9 mouse cellular contexts compared by ENCODE assay signal in the genomic region with DNA sequence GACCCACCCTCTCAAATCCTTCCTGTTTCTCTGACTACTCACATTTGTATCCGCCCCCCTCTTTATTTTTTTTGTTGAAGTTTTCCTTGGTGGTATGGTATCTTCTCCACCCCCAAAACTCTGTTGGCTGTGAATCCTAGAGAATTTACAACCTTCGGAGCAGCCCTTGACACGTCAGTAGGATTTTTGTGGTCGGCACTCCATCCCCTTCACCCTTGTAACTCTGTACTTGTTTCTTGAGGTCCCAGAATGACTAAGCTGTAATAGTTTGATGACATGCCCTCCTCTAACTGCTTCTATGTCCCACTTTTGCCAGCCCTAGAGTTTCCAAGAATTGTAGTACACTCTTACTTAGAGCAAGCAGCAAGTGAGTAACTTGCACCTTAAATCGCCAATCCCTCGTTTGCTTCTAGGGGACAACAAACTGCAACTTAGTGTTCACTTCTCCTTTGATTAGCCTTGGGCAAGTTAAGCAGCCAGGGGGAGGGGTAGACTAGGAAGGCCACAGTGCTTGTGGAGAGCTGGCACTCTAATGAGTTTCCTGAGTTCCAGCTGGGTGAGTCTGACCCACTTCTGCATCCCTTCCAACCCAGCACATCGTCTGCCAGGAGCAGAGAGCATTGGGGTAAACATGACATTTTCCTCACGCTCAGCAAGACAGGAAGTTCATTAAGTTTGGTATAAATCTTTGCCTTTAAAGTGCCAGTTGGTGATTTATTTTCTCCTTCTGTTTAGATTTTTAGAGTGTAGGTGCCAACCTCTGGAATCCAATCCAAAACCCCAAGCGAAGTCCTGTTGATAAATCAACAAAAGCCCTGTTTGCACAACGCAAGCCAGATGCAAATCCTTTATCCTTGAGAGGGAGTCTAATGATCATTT.
DNase-seq lines count a peak whose midpoint lies in the region; ATAC-seq lines count a peak whose summit lies in the region.
"Had no signal": no experiment of that assay in that cellular context is flagged by ENCODE, and none has a peak within 500 bp of the region (broad histone marks: within the 10 kb centered on the region; RNA-seq: fewer than 3 reads in every experiment).

No protein-coding gene starts in this region.

- no peaks in the 10 kb centered on the region for H3K36me3 ChIP-seq in forebrain, embryonic 15.5 days
- no peaks in the 10 kb centered on the region for H3K36me3 ChIP-seq in forebrain, embryonic 10.5 days (replicated peaks)
- no peaks in the 10 kb centered on the region for H3K36me3 ChIP-seq in kidney, embryonic 15.5 days
- H3K36me3 ChIP-seq in lung, embryonic 15.5 days: no peaks in the 10 kb centered on the region
- H3K36me3 ChIP-seq in midbrain, embryonic 15.5 days (replicated peaks): no peaks in the 10 kb centered on the region
- H3K36me3 ChIP-seq in liver, embryonic 12.5 days: no peaks in the 10 kb centered on the region
- H3K36me3 ChIP-seq: limb, embryonic 15.5 days had no signal

- peak; percentile 57; the same call in 1 of the 2 replicates for ATAC-seq in forebrain, embryonic 15.5 days (replicated peaks)
- ATAC-seq in kidney, embryonic 15.5 days (replicated peaks; ENCODE audit: low FRiP score): peak; percentile 96
- ATAC-seq in lung, embryonic 15.5 days (ENCODE audit: borderline replicate concordance, extremely low read depth, low FRiP score, low TSS enrichment): no peak
- no peak for ATAC-seq in midbrain, embryonic 15.5 days (replicated peaks)
- no peak for ATAC-seq in liver, embryonic 12.5 days

- no peak overlapping the region for H3K4me3 ChIP-seq in forebrain, embryonic 15.5 days
- H3K4me3 ChIP-seq in forebrain, embryonic 10.5 days: no peak overlapping the region
- no peak overlapping the region for H3K4me3 ChIP-seq in kidney, embryonic 15.5 days (replicated peaks)
- H3K4me3 ChIP-seq in lung, embryonic 15.5 days: no peak overlapping the region
- no peak overlapping the region for H3K4me3 ChIP-seq in midbrain, embryonic 15.5 days
- no peak overlapping the region for H3K4me3 ChIP-seq in liver, embryonic 12.5 days
- H3K4me3 ChIP-seq: limb, embryonic 15.5 days had no signal

- DNase-seq in forebrain, embryonic 10.5 days (ENCODE audit: extremely low spot score, low spot score): no peak
- DNase-seq in cerebellum, adult 9-11 months: peak; percentile 21
- no peak for DNase-seq in gastrocnemius, postnatal 10 days

- H3K9ac ChIP-seq in forebrain, embryonic 15.5 days (replicated peaks): no peak overlapping the region
- no peak overlapping the region for H3K9ac ChIP-seq in kidney, embryonic 15.5 days
- no peak overlapping the region for H3K9ac ChIP-seq in lung, embryonic 15.5 days
- H3K9ac ChIP-seq in midbrain, embryonic 15.5 days: no peak overlapping the region
- H3K9ac ChIP-seq in liver, embryonic 12.5 days: no peak overlapping the region
- H3K9ac ChIP-seq: limb, embryonic 15.5 days had no signal

- H3K9me3 ChIP-seq in forebrain, embryonic 15.5 days: no peaks in the 10 kb centered on the region
- H3K9me3 ChIP-seq in forebrain, embryonic 10.5 days: no peaks in the 10 kb centered on the region
- no peaks in the 10 kb centered on the region for H3K9me3 ChIP-seq in kidney, embryonic 15.5 days (replicated peaks)
- no peaks in the 10 kb centered on the region for H3K9me3 ChIP-seq in lung, embryonic 15.5 days
- no peaks in the 10 kb centered on the region for H3K9me3 ChIP-seq in midbrain, embryonic 15.5 days
- no peaks in the 10 kb centered on the region for H3K9me3 ChIP-seq in liver, embryonic 12.5 days (replicated peaks)
- H3K9me3 ChIP-seq: limb, embryonic 15.5 days had no signal

- peaks cover 14% of the 10 kb centered on the region; the same call in 1 of the 2 replicates for H3K4me1 ChIP-seq in forebrain, embryonic 15.5 days
- H3K4me1 ChIP-seq in forebrain, embryonic 10.5 days: 0 out of 2 replicates have a peak, but pooled peaks cover 8% of the 10 kb centered on the region
- peaks cover 19% of the 10 kb centered on the region for H3K4me1 ChIP-seq in kidney, embryonic 15.5 days
- H3K4me1 ChIP-seq in lung, embryonic 15.5 days: peaks cover 21% of the 10 kb centered on the region
- no peaks in the 10 kb centered on the region for H3K4me1 ChIP-seq in midbrain, embryonic 15.5 days
- no peaks in the 10 kb centered on the region for H3K4me1 ChIP-seq in liver, embryonic 12.5 days
- H3K4me1 ChIP-seq: limb, embryonic 15.5 days had no signal

- 48% methylated on average over 10 of the region's 10 CpGs for WGBS in forebrain, embryonic 15.5 days
- WGBS in forebrain, embryonic 10.5 days: 60% methylated on average over 10 of the region's 10 CpGs
- WGBS in kidney, embryonic 15.5 days: 9% methylated on average over 10 of the region's 10 CpGs
- 42% methylated on average over 10 of the region's 10 CpGs for WGBS in lung, embryonic 15.5 days
- 65% methylated on average over 10 of the region's 10 CpGs for WGBS in midbrain, embryonic 15.5 days
- WGBS in liver, embryonic 12.5 days (ENCODE audit: insufficient replicate concordance): 48% methylated on average over 10 of the region's 10 CpGs

- H3K27me3 ChIP-seq in forebrain, embryonic 15.5 days: no peaks in the 10 kb centered on the region
- H3K27me3 ChIP-seq in forebrain, embryonic 10.5 days (ENCODE audit: poor library complexity, severe bottlenecking): no peaks in the 10 kb centered on the region
- H3K27me3 ChIP-seq in kidney, embryonic 15.5 days: 0 out of 2 replicates have a peak, but pooled peaks cover 3% of the 10 kb centered on the region
- H3K27me3 ChIP-seq in lung, embryonic 15.5 days: no peaks in the 10 kb centered on the region
- H3K27me3 ChIP-seq in midbrain, embryonic 15.5 days (replicated peaks): no peaks in the 10 kb centered on the region
- no peaks in the 10 kb centered on the region for H3K27me3 ChIP-seq in liver, embryonic 12.5 days (replicated peaks)
- H3K27me3 ChIP-seq: limb, embryonic 15.5 days had no signal

- no peak overlapping the region for H3K4me2 ChIP-seq in forebrain, embryonic 15.5 days (replicated peaks)
- H3K4me2 ChIP-seq in kidney, embryonic 15.5 days: peak overlapping the region; percentile 28; the same call in 1 of the 2 replicates
- no peak overlapping the region for H3K4me2 ChIP-seq in lung, embryonic 15.5 days
- no peak overlapping the region for H3K4me2 ChIP-seq in midbrain, embryonic 15.5 days
- no peak overlapping the region for H3K4me2 ChIP-seq in liver, embryonic 12.5 days
- H3K4me2 ChIP-seq: limb, embryonic 15.5 days had no signal

- H3K27ac ChIP-seq in forebrain, embryonic 15.5 days (replicated peaks): no peak overlapping the region
- no peak overlapping the region for H3K27ac ChIP-seq in forebrain, embryonic 10.5 days
- peak overlapping the region; percentile 2; the same call in 1 of the 2 replicates for H3K27ac ChIP-seq in kidney, embryonic 15.5 days
- peak overlapping the region; percentile 42; the same call in 1 of the 2 replicates for H3K27ac ChIP-seq in lung, embryonic 15.5 days
- no peak overlapping the region for H3K27ac ChIP-seq in midbrain, embryonic 15.5 days
- no peak overlapping the region for H3K27ac ChIP-seq in liver, embryonic 12.5 days
- H3K27ac ChIP-seq: limb, embryonic 15.5 days had no signal

Comparison
In these comparisons a context has a peak if more than half of its experiments do, and no peak if none do; other contexts are left out.
1. ATAC-seq: peak in forebrain, embryonic 15.5 days (single experiment) and kidney, embryonic 15.5 days (single experiment); none in lung, embryonic 15.5 days (single experiment), midbrain, embryonic 15.5 days (single experiment) and liver, embryonic 12.5 days (single experiment).
2. H3K27ac ChIP-seq: peak in kidney, embryonic 15.5 days (single experiment) and lung, embryonic 15.5 days (single experiment); none in forebrain, embryonic 15.5 days (single experiment), forebrain, embryonic 10.5 days (single experiment), midbrain, embryonic 15.5 days (single experiment) and liver, embryonic 12.5 days (single experiment).